Mouse (Mus musculus) CD4-positive, CD25-positive, alpha-beta regulatory T cell, adult 2 months (primary cell): ENCODE results near the gene Spryd3.

ENCODE experiments used
- DNase-seq: peaks from one replicate; pipeline ENCODE4 v3.0.0-alpha.2; 2012; ENCODE audit warnings: low read depth, low spot score

Gene Spryd3

GRCm38 (mm10) chr15:102072963-102073558 is 63.0 kb downstream of the Spryd3 start:
- DNase-seq, result no peak

- no peak for DNase-seq
Observed at GRCm38 (mm10) chr15:102070476-102071467, 65.3 kb downstream of the Spryd3 start.
